Mouse (Mus musculus) hematopoietic stem cell, adult 5-6 weeks (primary cell): ENCODE measurements around the gene Cldn19. TPM values are rescaled to one million over a fixed set of nuclear protein-coding genes. Genes with fewer than 3 reads are reported as not detected.

Source experiments
- ATAC-seq, 2 experiments: fragments of 125-278 bp in 1 of 2; replicated peaks in 1 of 2; 2 replicates each; pipeline ENCODE4 v1.8.0; 2016 to 2017; ENCODE audit warnings: inconsistent platforms in 2 of 2, mild to moderate bottlenecking in 2 of 2, moderate number of reproducible peaks in 2 of 2, low read depth in 1 of 2, moderate TSS enrichment in 1 of 2; ENCODE audit not compliant: low FRiP score in 2 of 2, poor library complexity in 2 of 2, severe bottlenecking in 2 of 2, insufficient read depth in 1 of 2, low TSS enrichment in 1 of 2
- total RNA-seq: library from RNA; stranded (forward); fragments of 172-1452, 232-1000 nt; gene quantifications from 2 replicates; pipeline ENCODE4 v1.2.3, GENCODE M21; 2017

Gene Cldn19
- total RNA-seq, 1 experiment from 2014 or later: not detected

DNA sequence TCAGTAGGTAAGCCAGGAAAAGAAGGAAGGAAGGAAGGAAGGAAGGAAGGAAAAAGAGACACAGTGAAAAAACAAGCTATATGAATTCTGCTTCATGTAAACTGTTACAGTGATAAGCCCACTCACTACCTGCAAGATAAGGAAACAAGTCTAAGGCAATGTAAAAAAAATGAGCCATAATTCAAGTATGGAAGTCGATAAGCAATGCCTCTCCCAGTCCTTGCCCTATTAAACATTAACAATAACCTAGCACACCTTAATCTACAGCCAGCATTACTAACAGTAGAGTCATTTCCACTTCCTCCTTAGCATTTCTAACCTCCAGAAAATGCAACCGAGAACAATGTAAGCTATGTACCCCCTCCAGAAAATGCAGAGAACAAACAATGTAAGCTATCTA, 30.1 kb downstream of the Cldn19 start:
- no peak for ATAC-seq

DNA sequence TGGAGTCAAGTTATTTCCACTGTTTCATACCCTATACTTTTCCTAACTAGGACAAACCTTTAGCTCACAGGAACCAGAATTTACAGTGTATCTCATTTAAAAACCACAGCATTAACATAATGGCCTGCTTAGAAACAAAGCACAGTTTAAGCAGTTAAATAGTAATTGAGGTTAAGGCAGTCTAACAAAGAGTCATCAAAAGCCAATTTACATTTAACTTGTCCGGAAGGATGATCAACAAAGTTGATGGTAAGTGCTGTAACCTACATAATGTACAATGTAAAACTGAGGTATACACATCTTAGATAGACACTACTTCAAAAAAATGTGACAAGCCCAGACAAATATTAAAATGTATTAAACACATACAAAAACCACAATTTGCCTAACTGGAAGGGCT, 36.7 kb downstream of the Cldn19 start:
- no peak for ATAC-seq

DNA sequence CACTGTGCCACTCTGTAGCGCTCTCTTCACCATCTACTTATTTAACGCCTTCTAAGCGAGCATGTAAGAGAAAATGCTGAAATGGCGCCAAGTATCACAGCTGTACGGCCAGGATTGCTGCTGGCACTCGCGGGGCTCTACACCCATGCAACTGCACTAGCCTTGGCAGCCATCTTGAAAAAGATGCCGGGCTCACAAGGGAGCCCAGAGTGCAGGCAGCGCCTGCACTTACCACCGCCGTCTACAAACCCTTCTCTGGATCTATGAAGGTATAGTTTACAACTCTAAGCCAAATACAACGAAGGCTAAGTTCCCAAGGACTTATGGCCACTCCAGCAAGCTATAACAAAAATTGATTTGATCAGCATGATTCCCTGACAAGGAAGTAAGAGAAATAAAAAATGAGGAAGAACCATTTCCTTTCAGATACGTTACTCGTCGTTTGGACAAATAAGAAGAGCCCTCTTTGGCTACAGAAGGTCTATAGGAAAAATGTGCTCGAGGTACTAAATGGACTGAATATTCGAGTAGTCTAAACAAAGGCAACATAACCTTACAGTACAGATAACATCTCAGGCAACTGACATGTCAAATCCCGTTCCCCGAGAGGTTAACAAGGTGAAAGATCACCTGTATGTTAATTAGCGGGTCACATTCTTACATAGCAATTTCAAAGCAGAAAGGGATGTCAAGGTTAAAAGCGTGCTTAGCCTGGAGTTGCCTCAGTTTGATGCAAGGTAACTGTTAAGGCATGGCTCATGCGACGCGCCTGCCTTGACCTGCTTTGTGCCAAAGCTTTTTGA, 37.8 kb downstream of the Cldn19 start:
- ATAC-seq: peak; percentile 20 to 41; a peak in 1 of 4 replicates

DNA sequence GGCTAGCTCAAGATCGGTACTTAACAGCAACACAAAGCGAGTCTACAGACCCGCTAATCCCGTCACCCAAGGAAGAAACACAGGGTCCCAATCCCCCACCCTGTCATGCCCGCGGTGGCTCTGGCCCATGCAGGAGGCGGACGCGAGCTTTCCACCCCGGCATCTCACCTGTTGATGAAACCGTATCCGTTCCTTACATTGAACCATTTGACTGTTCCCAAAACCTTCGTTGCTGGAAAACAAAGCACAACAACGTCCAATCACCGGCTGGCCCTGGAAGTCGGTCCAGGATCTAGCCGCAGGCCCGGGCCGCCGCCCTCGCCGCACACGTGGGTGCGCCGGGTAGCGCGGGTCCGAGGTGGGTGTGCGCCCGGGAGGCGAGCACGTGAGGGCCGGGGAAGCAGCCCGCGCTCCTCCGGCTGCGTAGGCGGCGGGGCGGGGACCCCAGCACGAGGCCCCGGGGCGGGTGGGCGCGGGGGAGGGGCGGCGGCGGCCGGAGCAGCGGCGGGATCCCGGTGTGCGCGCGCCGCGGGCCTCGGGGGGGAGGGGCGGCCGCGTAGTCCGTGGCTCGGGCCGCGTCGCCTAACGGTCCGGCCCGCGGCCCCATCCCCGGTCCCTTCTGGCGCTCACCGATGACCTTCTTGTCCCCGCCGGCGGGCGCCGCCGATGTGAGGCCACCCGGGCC, 38.5 kb downstream of the Cldn19 start:
- ATAC-seq: no peak

DNA sequence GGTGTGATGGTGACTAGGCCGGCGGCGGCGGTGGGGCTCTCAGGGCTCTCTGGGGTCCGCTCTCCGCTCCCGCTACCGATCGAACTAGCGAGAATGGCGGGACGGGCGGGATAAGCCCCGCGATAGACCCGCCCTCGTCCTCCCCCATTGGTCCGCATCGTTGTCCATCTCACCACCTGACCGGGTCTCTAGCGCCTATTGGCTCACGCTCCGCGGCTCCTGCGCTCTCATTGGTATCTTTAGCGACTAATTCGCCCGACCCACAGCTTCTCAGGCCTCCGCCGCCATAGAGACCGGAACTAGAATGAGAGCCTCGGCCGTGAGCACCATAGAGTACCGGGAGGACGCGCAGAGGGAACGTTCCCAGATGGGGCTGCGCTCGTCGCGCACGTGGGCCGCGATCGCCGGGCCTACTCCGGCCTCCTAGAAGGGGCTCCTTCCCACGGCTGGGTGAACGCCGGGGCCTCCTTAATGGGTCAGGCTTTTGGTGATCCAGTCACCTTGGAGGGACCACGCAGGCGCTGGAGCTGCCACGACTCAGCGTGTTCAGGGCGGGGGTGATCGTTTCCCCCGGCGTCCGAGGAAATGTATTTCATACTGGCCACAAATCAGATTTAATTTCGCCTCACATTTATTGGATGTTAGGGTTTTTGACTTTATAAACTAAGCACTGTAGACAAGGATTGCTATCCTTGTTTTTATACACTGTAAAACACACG, 39.4 kb downstream of the Cldn19 start, which contains the start of gene Ybx1:
TSS of gene Ybx1 (minus strand) at position 190 of the 719 bp plus-strand sequence.
- peak; percentile 97 to 99 for ATAC-seq

DNA sequence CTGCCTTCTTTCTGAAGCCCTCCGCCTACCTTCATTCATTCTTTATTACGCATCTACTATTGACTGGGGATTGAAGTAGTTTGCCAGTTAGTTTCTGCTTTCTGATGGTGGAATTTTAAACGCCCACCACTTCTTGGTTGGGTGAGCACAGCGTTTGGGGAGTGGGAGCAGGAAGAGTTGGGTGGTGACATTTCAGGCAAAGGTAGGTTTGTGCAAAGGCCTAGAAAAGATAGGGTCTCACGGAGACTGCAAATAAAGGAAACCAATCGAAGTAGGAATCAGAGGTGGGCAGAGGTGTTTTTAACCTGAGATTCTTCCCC, 39.9 kb downstream of the Cldn19 start:
- no peak for ATAC-seq

DNA sequence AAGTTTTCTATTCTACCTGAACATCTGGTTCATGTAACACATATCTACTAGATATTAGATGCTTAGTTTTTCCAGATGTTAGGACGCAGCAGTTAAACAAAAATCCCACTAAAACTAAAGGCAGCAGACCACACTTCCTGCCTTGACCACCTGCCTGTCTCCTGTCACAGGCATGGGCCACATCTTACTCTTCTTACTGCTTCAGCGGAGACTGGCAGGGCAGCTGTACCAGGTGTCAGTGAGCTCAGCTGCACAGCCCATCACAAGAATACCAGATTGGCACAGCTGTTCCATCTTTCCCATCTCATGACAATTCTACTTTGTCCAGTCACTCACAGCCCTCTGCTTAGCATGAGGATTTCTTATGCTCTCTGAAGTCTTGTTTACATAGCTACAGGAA, 42.1 kb downstream of the Cldn19 start:
- no peak for ATAC-seq

DNA sequence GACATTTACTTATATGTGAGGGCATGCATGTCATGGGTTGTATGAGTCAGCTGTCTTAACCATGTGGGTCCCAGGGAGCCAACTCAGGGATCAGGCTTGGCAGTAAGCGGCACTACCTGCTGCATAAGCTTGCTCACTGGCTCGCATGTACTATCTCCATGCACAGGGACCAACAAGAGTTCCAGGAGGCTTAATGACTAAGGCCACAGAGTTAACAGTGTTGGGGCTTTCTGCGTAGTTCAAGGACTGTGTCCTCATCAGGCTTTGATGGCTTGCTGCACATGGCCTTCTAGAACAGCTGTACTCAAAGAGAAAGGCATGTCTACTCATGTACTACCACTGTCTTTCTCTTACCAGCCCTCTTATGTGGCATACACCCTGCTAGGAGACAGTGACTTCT, 45.5 kb downstream of the Cldn19 start:
- no peak for ATAC-seq

DNA sequence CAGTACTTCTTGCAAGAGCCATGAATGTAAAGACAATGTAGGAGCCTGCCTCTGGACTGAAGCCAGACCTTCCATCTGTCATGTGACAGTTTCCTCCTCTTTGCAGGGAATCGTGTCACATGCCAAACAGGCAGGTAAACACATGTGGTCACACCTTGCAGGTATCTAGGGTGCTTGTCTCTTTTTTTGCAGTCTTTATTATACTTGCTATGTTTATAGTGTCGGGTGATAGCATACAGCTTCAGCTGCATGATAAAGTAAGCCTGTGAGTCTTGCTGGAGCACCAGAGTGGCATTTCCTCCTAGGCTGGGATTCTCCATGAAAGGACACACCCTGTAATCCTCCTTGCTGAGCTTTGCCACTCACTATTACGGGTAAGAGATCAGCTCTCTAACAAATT, 46.6 kb downstream of the Cldn19 start:
- no peak for ATAC-seq

DNA sequence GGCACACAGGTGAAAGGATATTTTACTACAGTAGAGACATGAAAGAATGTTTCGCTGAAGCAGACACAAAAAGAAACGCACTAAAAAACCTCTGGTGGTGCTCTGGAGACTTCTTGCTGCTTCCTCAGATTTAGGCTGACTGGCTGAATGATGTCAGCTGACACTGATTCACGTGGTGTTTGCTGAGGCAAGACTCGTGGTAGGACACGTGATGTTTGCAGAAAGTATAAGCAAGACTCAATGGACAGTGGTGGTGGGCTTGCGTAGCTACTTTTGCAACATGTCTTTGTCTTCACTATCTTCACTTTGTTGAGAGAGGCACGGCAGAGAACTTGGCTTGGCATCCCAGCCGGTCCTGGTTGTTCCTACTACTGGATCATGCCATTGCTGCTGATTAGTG, 48.1 kb downstream of the Cldn19 start:
- no peak for ATAC-seq

DNA sequence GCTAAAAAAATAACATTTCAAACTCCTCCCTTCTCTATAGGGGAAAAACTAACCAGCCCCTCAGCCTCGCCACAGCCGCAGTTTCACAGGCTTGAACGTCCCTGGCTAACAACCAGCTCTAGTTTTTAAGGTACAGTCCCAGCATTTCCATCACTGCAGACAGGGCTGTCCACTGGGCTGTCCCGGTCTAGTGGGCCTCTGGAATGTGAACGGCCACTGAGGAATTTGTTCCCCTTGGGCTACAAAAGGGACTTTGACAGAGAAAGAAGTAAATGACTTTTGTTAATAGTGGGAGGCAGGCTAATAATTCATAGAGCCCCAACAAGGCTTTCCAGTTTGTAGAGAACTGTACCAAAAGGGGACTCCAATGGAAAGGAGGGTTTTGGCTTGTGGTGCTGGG, 50.2 kb downstream of the Cldn19 start:
- ATAC-seq: no peak

Other genes starting within 250 kb of the Cldn19 start
- 12.4 and 23.3 TPM in 2 replicates for gene Slc2a1, start 146.7 kb upstream of the Cldn19 start, total RNA-seq
- gene Zfp691, start 81.2 kb upstream of the Cldn19 start, total RNA-seq: 3.4 and 7.7 TPM in 2 replicates
- gene Ermap, start 65.4 kb upstream of the Cldn19 start, total RNA-seq: 4.3 and 38.1 TPM in 2 replicates
- 219 and 373 TPM in 2 replicates for gene Svbp, start 60.1 kb upstream of the Cldn19 start, total RNA-seq
- gene Tmem269, start 37.2 kb upstream of the Cldn19 start, total RNA-seq: 0.69 and 0.94 TPM in 2 replicates
- 6.4 and 11.9 TPM in 2 replicates for gene AU022252, start 22.7 kb upstream of the Cldn19 start, total RNA-seq
- gene P3h1, start 22.5 kb upstream of the Cldn19 start, total RNA-seq: 5.1 and 6.4 TPM in 2 replicates
- 798 and 983 TPM in 2 replicates for gene Ybx1, start 39.2 kb downstream of the Cldn19 start, total RNA-seq
- gene Ppih, start 65.1 kb downstream of the Cldn19 start, total RNA-seq: 75.5 and 80.9 TPM in 2 replicates
- 6.6 and 8.5 TPM in 2 replicates for gene Ccdc30, start 160.1 kb downstream of the Cldn19 start, total RNA-seq
- 11.7 and 11.9 TPM in 2 replicates for gene Ppcs, start 167.0 kb downstream of the Cldn19 start, total RNA-seq
- 0.35 and 1.4 TPM in 2 replicates for gene Zmynd12, start 167.4 kb downstream of the Cldn19 start, total RNA-seq
- gene Rimkla, start 237.2 kb downstream of the Cldn19 start, total RNA-seq: not detected in 2 replicates